ENCODE assay signal across 8 mouse cellular contexts in the genomic region with DNA sequence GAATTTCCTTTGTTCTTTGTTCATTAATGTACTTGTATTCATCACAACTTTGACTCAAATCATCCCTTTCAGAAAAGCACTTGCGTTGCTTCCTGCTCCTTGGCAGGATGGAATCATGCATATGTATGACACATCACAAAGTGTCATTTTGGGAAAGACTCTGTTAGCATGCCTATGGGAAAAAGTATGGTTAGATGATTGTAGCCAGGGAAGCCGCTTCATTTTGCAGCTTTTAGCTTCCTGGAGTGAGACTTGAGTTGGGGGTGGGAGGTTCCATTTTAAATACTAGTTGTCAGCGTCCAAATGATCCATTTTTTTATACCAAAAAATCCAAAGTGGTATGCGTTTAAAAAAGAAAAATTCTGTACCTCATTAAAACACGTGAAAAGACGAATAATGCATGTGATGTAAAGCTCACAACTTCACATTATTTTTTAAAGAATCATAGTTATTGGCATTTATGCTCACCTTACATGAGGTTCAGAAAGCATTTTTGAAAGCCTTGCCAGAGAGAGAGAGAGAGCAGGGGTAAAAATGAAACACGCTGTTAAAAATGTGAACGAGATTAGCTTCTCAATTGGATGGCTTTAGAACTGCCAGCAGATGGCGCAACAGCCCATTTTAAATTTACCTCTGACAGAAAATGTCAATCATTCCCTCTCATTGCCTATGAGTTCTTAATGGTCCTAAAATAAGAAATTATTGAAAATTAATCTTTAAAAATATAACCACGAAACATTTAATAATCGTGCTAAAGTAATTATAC. TPM values are rescaled to one million over a fixed set of nuclear protein-coding genes. Genes with fewer than 3 reads are reported as not detected.
DNase-seq lines count a peak whose midpoint lies in the region; ATAC-seq and TF ChIP-seq lines count a peak whose summit lies in the region.
"Had no signal": no experiment of that assay in that cellular context is flagged by ENCODE, and none has a peak within 500 bp of the region (broad histone marks: within the 10 kb centered on the region; RNA-seq: fewer than 3 reads in every experiment).

No protein-coding gene starts in this region.

- WGBS in forebrain, embryonic 12.5 days, result 33% methylated on average over 11 of the region's 11 CpGs
- 34% methylated on average over 11 of the region's 11 CpGs for WGBS in liver, postnatal 0 days (ENCODE audit: insufficient replicate concordance)
- 31% methylated on average over 11 of the region's 11 CpGs for WGBS in neural tube, embryonic 15.5 days

- peak; percentile 64; the same call in 1 of the 2 replicates for ATAC-seq in forebrain, embryonic 12.5 days (ENCODE audit: low FRiP score)
- ATAC-seq in liver, postnatal 0 days, result no peak
- no peak for ATAC-seq in neural tube, embryonic 15.5 days (ENCODE audit: low FRiP score)

- H3K4me3 ChIP-seq in forebrain, embryonic 12.5 days (replicated peaks), result no peak overlapping the region
- H3K4me3 ChIP-seq in liver, postnatal 0 days (ENCODE audit: low read depth, low read length), result no peak overlapping the region
- no peak overlapping the region for H3K4me3 ChIP-seq in neural tube, embryonic 15.5 days (replicated peaks)
- H3K4me3 ChIP-seq: heart, embryonic 15.5 days had no signal

- H3K4me1 ChIP-seq in forebrain, embryonic 12.5 days, result no peaks in the 10 kb centered on the region
- no peaks in the 10 kb centered on the region for H3K4me1 ChIP-seq in liver, postnatal 0 days (ENCODE audit: insufficient read depth)
- peaks cover 4% of the 10 kb centered on the region; the same call in 1 of the 2 replicates for H3K4me1 ChIP-seq in neural tube, embryonic 15.5 days
- H3K4me1 ChIP-seq: heart, embryonic 15.5 days had no signal

- no peak overlapping the region for H3K27ac ChIP-seq in forebrain, embryonic 12.5 days
- no peak overlapping the region for H3K27ac ChIP-seq in liver, postnatal 0 days (ENCODE audit: low read depth)
- no peak overlapping the region for H3K27ac ChIP-seq in neural tube, embryonic 15.5 days (replicated peaks)
- H3K27ac ChIP-seq: heart, embryonic 15.5 days had no signal

- peak; percentile 7 to 28 for DNase-seq in urinary bladder, adult 18-20 months (ENCODE audit: low spot score in 2 of 2)
- DNase-seq in urinary bladder, postnatal 4 days (ENCODE audit: low spot score in 2 of 2), result no peak
- DNase-seq in adrenal gland, postnatal 25 days, result peak; percentile 44
- peak; percentile 37 for DNase-seq in hindlimb bud, embryonic 11.5 days (ENCODE audit: extremely low spot score, low read depth, low spot score)
- peak; percentile 53 for DNase-seq in liver, postnatal 0 days

- TF ChIP-seq CTCF in liver, postnatal 0 days (IDR thresholded peaks at IDR 0.05; ENCODE audit: low read depth), result peak; percentile 65

- no peak overlapping the region for H3K9ac ChIP-seq in forebrain, embryonic 12.5 days
- no peak overlapping the region for H3K9ac ChIP-seq in liver, postnatal 0 days (replicated peaks)
- H3K9ac ChIP-seq in neural tube, embryonic 15.5 days (replicated peaks), result no peak overlapping the region
- H3K9ac ChIP-seq: heart, embryonic 15.5 days had no signal

- TF ChIP-seq EP300 in liver, postnatal 0 days (IDR thresholded peaks at IDR 0.05; ENCODE audit: low read depth), result no peak

- no peak overlapping the region for H3K4me2 ChIP-seq in forebrain, embryonic 12.5 days
- no peak overlapping the region for H3K4me2 ChIP-seq in liver, postnatal 0 days (ENCODE audit: low read depth, low read length)
- H3K4me2 ChIP-seq in neural tube, embryonic 15.5 days, result peak overlapping the region; percentile 17; the same call in 1 of the 2 replicates
- H3K4me2 ChIP-seq: heart, embryonic 15.5 days had no signal

- no peaks in the 10 kb centered on the region for H3K36me3 ChIP-seq in forebrain, embryonic 12.5 days (replicated peaks)
- no peaks in the 10 kb centered on the region for H3K36me3 ChIP-seq in liver, postnatal 0 days (replicated peaks; ENCODE audit: insufficient read depth, low read length)
- H3K36me3 ChIP-seq in neural tube, embryonic 15.5 days, result no peaks in the 10 kb centered on the region
- H3K36me3 ChIP-seq: heart, embryonic 15.5 days had no signal

- H3K9me3 ChIP-seq in forebrain, embryonic 12.5 days, result no peaks in the 10 kb centered on the region
- no peaks in the 10 kb centered on the region for H3K9me3 ChIP-seq in liver, postnatal 0 days (ENCODE audit: low read length)
- no peaks in the 10 kb centered on the region for H3K9me3 ChIP-seq in neural tube, embryonic 15.5 days (replicated peaks)
- H3K9me3 ChIP-seq: heart, embryonic 15.5 days had no signal

- H3K27me3 ChIP-seq in forebrain, embryonic 12.5 days, result no peaks in the 10 kb centered on the region
- no peaks in the 10 kb centered on the region for H3K27me3 ChIP-seq in liver, postnatal 0 days (ENCODE audit: insufficient read depth, low read length)
- no peaks in the 10 kb centered on the region for H3K27me3 ChIP-seq in neural tube, embryonic 15.5 days (replicated peaks)
- H3K27me3 ChIP-seq: heart, embryonic 15.5 days had no signal

RNA-seq across cellular contexts. Expression of a gene that starts 57.6 kb away (rescaled TPM):
- total RNA-seq in adrenal gland, postnatal 25 days (2021), result 34.4 and 35.2 TPM in 2 replicates
- 49.5 and 51.8 TPM in 2 replicates for polyA plus RNA-seq in forebrain, embryonic 12.5 days (2016; fragmentation: Nextera tagmentation; extraction: Ambion mirVana)
- polyA plus RNA-seq in liver, postnatal 0 days (2015; fragmentation: Nextera tagmentation; extraction: Ambion mirVana), result 21.3 and 24.7 TPM in 2 replicates
- polyA plus RNA-seq in neural tube, embryonic 15.5 days (2015; fragmentation: Nextera tagmentation; extraction: Ambion mirVana), result 36.4 and 39.5 TPM in 2 replicates

Comparison
In these comparisons a context has a peak if more than half of its experiments do, and no peak if none do; other contexts are left out.
1. DNase-seq: peak in urinary bladder, adult 18-20 months (2 of 2), adrenal gland, postnatal 25 days (single experiment), hindlimb bud, embryonic 11.5 days (single experiment) and liver, postnatal 0 days (single experiment); none in urinary bladder, postnatal 4 days (0 of 2).